Mouse (Mus musculus) liver (tissue): Measurements from ENCODE around the gene Filip1l.

Source experiments
- DNase-seq: peaks from one replicate; pipeline ENCODE4 v3.0.0-alpha.2; 2020; ENCODE audit warnings: mixed read lengths

Filip1l gene

DNA sequence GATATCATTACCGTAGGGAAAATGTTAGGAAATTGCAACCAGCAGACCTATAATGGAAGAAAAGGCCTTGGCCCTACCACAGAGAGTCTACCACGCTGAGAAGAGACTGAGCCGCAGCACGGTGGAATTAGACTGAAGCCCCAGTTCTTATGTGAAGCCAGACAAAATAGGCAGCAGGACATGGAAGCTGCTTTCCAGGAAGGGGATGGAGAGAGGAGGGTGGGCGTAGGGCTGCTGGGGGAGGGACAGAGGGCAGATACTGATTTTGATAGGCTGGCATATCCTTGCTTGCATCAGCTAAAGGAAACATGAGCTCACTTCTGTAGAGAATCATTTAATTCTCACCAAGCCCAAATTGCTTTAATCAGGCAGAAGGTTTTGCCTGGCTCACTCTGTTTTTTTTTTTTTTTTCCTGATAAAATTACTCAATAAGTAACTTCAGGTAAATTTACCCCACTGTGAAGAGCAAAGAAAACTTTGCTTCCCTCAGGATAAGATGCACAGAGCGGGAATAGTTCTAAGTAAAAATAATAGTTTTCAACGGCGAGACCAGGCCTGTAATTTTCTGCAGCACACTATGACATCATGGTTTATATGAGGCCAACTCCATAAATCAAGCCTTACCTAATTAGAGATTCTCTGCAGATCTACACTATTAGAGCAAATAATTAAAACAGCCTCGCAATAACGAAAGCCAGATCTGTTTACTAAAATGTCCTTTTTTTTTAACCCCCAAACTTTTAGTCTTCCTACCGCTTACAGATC, 84.8 kb downstream of the Filip1l start:
- DNase-seq = no peak

DNA sequence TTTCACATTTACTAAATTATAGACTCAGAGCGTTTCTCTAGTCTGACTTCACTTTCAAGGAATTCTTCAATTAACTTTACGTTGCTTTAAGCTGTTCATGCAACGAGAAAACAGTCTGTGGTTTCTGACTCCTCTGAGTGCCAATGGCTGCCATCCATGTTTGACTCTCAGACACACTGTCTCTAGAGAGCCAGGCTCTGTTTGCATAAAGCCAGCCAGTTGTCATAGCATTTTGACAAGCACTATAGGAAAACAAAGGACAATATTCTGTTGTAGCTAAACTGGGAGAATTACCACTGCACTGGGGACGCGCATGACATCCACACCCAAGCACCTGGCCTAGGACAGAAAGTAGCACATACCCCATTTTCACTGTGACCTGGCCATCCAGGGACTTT, 85.4 kb downstream of the Filip1l start:
- DNase-seq = no peak

GRCm38 (mm10) chr16:57439206-57439605, 86.3 kb downstream of the Filip1l start:
- no peak for DNase-seq

DNA sequence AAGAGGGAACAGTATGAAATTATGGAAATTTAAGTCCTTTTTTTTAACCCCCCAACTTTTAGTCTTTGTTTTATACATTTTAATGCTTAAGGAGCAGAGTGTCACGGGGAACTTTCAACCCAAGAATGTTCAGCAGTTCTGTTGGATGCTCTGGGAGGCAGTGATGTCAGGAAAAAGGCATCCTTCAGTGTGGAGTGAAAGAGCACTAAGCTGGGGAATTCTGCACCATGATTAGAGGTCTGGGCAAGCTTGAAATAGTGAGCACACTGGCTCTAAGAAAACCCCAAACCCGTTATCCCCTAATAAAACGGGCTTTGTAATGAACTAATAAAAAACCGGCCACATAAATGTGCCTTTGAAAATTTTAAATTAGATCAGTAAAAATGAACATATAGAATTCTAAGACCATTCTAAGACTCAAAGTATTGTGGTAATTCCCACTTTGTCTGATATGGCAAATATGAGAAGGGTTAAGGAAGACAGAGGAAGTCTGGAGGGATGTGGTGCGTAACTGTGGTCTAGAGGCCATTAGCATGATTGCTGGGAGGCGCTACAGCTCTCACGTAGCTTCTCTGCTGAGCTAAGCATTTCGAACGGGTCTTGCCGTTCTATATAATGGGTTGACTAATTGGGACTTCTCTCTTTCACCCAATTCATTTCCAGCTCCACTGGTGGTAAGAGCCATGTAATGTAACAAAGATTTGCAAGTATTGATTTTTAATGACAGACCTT, 88.0 kb downstream of the Filip1l start:
- DNase-seq = no peak

DNA sequence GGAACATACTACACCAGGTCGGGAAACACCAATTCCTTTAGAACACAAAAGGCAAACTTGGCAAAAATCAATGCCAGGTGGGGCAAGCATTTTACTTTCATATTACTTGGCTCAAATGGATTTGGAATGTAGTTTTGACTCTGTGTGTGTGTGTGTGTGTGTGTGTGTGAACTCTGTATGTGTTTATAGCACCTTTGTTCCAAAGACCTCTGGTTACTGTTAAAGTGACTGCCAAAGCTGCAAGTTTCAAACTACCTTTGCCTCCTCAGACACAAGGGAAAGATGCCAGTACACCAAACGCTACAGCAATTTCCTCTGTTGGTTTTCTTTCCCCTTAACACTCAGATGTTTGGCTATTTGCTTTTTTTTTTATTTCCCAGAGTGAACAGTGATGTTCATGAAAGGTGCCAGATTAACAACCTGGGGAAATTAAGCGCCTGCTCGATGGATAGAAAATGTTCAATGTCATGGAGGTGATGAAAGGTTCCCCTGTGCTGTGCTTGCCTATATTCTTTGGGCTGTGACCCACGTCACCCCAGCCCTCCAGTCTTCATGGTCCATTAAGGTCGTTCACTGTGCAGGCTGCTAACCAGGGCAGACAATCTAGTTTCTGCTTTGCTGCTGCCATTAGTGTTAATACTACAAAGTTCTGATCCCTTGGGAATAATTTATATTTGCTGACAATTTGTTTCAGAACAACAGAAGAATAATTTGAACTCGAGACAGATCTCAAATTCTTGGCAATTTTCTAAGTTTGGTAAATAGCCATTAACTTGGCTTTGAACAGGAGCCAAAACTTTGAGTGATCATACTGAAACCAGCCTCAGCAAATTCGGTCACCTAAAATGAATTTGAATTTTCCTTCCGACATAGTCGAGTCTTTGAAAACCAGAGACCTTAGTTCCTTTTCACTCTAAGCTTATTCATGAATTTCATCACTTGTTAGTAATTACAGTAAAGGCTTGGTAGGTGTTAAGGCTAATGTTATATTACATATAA, 92.5 kb downstream of the Filip1l start:
- no peak for DNase-seq

DNA sequence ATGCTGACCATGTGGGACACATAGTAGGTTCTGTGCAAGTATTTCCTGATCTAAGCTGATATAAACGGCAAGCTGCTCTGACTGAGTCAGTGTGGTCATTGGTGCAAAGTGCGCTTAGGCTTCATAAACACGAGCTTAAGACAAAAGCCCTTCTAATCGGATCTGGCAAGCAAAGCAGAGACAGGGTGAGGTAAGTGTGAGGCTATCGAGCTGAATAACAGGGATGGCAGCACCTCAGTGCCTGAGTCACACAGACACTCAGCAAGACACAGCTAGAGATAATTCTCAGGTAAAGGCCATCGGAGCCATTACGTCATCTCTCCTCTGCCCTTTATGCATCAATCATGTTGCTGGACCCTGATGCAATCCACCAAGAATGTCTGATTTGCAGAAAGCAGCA, 100.1 kb downstream of the Filip1l start:
- DNase-seq = no peak

GRCm38 (mm10) chr16:57454106-57454763, 101.3 kb downstream of the Filip1l start:
- DNase-seq = no peak

DNA sequence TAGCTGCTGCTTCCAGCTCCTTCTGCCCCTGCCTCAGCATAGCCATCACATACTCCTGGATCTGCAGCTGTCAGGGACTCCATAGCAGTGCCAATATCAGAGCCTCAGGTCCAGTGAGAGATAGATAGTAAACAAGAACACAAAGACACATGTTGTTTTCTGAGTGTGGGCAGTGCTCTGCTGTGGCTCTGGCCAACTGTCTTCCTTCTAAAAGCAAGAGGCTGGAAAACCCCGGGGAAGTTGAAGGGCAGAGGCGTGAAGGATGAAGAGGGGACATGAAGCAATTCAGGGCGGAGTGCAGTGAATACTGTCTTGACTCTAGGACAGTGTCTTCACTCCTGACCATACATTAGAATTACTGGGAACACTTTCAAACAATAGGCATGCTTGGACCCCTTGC, 102.7 kb downstream of the Filip1l start:
- DNase-seq = no peak

- no peak for DNase-seq
Measured at GRCm38 (mm10) chr16:57456003-57456402, 103.1 kb downstream of the Filip1l start.

DNA sequence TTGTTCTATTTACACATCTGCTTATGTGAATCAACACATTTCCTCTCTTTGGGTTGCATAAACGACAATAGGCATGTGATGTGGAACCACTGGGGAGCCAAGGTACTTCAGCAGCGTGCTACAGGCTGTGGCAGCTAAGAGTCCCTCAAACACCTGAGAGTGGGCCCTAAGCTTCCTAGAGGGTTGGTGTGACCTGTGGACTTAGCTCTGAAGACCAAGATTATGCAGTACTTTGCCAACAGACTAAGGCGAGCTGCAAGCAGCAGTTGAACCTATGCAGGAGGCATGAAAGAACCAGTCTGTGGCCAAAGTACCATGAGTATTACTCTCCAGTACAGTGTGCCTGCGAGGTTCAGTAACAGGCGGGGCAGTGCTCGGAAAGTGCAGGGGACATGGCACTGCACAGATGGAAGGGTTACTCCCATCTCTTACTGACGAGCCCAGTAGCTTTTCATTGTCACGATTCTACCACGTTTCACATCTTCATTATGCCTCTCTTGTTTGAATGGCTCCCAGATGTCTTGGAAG, 112.6 kb downstream of the Filip1l start:
- no peak for DNase-seq

DNA sequence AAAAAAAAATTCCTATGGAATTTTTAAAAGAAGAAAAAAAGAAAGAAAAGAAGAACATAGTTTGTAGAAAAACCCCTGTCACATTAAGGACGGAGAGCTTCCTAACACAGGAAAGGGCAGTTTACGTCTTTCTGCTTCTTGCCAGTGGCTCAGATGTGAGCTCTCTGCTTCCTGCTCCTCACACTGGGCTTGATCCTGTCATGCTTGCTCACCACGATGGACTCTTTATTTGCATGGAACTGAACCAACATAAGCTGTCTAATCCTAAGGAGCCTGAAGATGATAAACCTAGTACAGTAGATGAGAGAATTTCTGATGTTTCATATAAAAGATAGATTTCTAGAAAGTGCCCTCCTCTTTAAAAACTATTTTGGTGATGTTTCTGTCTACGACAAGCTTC, 116.4 kb downstream of the Filip1l start:
- no peak for DNase-seq

- no peak for DNase-seq
Measured at GRCm38 (mm10) chr16:57469869-57470268, 117.0 kb downstream of the Filip1l start.

- DNase-seq = no peak
Measured at GRCm38 (mm10) chr16:57470286-57470830, 117.5 kb downstream of the Filip1l start.

DNA sequence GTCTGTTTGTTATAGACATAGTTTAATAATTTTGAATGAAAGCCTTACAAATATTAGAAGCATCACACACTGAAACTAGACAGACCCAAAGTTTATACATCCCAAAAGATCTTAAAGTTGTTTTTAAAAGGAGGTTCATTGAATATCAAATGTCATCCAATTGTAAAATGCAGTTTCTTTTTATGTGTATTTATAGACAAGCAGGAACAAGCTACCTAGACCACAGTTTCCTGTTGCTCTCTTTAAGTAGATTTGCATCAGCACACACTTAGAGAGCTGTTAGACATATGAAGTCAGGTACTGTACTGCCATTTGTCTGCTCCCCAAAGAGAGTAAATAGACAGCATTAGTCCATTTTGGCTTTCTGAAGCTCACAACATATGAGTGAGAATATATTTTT, 118.2 kb downstream of the Filip1l start:
- no peak for DNase-seq

GRCm38 (mm10) chr16:57473415-57474085, 120.7 kb downstream of the Filip1l start:
- DNase-seq = no peak

- DNase-seq = no peak
Measured at GRCm38 (mm10) chr16:57478451-57478850, 125.6 kb downstream of the Filip1l start.

DNA sequence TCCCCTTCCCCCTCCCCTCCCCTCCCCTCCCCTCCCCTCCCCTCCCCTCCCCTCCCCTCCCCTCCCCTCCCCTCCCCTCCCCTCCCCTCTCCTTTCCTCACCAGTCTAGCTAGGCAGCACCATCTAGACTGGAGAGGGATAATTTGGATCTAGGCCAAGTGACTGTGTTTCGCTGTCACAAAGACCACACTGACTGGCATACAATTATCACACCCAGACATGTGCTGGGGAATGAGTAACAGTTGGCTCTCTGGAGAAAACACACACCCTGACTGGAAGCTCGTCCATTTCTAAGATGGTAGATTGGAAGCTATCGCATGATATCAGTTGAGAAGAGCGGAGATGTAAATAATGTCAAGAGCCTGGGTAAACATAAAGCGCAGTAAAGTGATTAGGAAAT, 126.9 kb downstream of the Filip1l start:
- DNase-seq = no peak

- no peak for DNase-seq
Measured at GRCm38 (mm10) chr16:57482264-57482663, 129.4 kb downstream of the Filip1l start.

- DNase-seq = no peak
Measured at GRCm38 (mm10) chr16:57482911-57483310, 130.0 kb downstream of the Filip1l start.

DNA sequence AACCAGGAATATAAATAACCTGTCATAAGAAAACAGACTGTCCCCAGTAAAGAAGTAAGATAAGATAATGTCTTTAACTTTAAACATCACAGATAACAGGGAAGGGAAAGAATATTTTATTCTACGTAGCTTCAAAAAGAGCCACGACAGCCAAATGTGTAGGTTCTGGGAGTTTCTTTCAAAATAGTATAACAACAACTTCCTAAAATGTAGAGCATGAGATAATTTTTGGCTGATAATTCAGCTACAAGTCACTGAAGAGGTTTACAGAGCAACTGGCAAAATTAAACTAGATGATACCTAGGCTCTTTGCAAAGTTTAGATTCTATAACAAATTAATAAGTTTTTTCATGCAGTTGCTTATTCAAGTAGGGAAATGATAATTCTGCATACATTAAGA, 130.6 kb downstream of the Filip1l start:
- DNase-seq = no peak

DNA sequence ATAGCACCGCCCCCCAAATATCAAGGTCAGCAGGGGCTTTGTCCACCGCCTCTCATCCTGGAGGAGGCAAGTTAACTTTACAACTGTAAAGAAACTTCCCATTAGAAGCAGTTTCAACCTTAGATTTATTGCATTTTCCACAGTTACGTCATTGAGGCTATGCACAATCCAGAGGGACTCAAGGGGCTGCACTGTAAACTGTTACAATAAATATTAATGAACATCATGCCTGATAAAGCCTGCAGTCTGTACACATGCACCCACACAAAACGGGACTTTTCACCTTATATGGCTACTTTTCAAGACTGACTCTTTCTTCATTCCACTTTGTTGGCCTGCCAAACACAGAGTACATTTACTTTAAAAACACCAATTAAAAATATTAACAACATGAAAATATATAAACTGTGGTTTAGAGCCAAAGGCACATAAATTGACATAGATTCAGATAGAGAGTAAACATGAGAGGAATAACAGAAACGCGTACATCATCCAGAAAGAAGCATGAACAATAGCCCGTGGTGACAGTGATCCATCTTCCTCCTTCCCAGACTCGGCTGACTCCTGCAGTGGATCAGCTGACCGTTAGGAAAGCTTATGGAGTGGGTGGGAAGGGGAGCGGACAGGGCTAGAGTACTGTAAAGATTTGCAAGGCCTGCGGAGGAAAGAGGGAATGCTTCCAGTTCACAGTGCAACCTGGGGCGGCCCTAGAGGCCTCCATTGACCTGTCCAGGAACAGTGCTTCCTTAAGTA, 131.3 kb downstream of the Filip1l start:
- no peak for DNase-seq
